Mouse (Mus musculus): ENCODE measurements at regions not wholly inside any gene's neighbourhood (a gene's known extent, or its start where the extent isn't known, plus 50 kb on each side); places are given as distances from the start of the nearest gene placed in this dataset.
A peak's percentile ranks its signal among the peaks of the same experiment; 100 is the strongest.

- 76% methylated on average over 2 of the region's 2 CpGs for WGBS
- no peak for ATAC-seq (ENCODE audit: insufficient number of reproducible peaks, low FRiP score)
- no peaks in the 10 kb centered on the region for H3K4me1 ChIP-seq (replicated peaks)
- H3K27ac ChIP-seq (ENCODE audit: poor library complexity, severe bottlenecking): no peak overlapping the region
- no peak overlapping the region for H3K4me2 ChIP-seq
- H3K9me3 ChIP-seq (replicated peaks): no peaks in the 10 kb centered on the region
- H3K27me3 ChIP-seq (replicated peaks): no peaks in the 10 kb centered on the region
- no peaks in the 10 kb centered on the region for H3K36me3 ChIP-seq
- no peak overlapping the region for H3K4me3 ChIP-seq
- H3K9ac ChIP-seq: no peak overlapping the region
These were observed 164.1 kb upstream of the Lcorl start for GRCm38 (mm10) chr5:46021398-46022046.

GRCm38 (mm10) chr5:46020175-46020574, 162.8 kb upstream of the Lcorl start:
- H3K27me3 ChIP-seq (replicated peaks): no peaks in the 10 kb centered on the region
- H3K9ac ChIP-seq: no peak overlapping the region
- no peak overlapping the region for H3K4me3 ChIP-seq
- no peaks in the 10 kb centered on the region for H3K4me1 ChIP-seq (replicated peaks)
- WGBS: 85% methylated on average over 4 of the region's 4 CpGs
- H3K9me3 ChIP-seq (replicated peaks): no peaks in the 10 kb centered on the region
- no peak for ATAC-seq (ENCODE audit: insufficient number of reproducible peaks, low FRiP score)
- no peaks in the 10 kb centered on the region for H3K36me3 ChIP-seq
- H3K27ac ChIP-seq (ENCODE audit: poor library complexity, severe bottlenecking): no peak overlapping the region
- no peak overlapping the region for H3K4me2 ChIP-seq

- no peak overlapping the region for H3K9ac ChIP-seq
- H3K27ac ChIP-seq (ENCODE audit: poor library complexity, severe bottlenecking): no peak overlapping the region
- H3K9me3 ChIP-seq (replicated peaks): no peaks in the 10 kb centered on the region; the same call in 1 of the 2 replicates
- H3K4me1 ChIP-seq (replicated peaks): no peaks in the 10 kb centered on the region
- 75% methylated on average over 9 of the region's 9 CpGs for WGBS
- H3K4me2 ChIP-seq: no peak overlapping the region
- H3K36me3 ChIP-seq: no peaks in the 10 kb centered on the region
- H3K4me3 ChIP-seq: no peak overlapping the region
- no peak for ATAC-seq (ENCODE audit: insufficient number of reproducible peaks, low FRiP score)
- H3K27me3 ChIP-seq (replicated peaks): no peaks in the 10 kb centered on the region
These were observed 150.0 kb upstream of the Lcorl start for GRCm38 (mm10) chr5:46007446-46007845.

- WGBS: 73% methylated on average over 2 of the region's 2 CpGs
- Histone ChIP-seq H3K4me3 (no peak overlapping the region), H3K4me1 (replicated peaks) (no peaks in the 10 kb centered on the region), H3K27ac (ENCODE audit: poor library complexity, severe bottlenecking) (no peak overlapping the region), H3K4me2 (no peak overlapping the region), H3K9me3 (replicated peaks) (no peaks in the 10 kb centered on the region; the same call in 1 of the 2 replicates), H3K36me3 (no peaks in the 10 kb centered on the region), H3K27me3 (replicated peaks) (no peaks in the 10 kb centered on the region), H3K9ac (no peak overlapping the region)
- ATAC-seq (ENCODE audit: insufficient number of reproducible peaks, low FRiP score): no peak
These were observed 149.3 kb upstream of the Lcorl start for GRCm38 (mm10) chr5:46006691-46007090.

DNA sequence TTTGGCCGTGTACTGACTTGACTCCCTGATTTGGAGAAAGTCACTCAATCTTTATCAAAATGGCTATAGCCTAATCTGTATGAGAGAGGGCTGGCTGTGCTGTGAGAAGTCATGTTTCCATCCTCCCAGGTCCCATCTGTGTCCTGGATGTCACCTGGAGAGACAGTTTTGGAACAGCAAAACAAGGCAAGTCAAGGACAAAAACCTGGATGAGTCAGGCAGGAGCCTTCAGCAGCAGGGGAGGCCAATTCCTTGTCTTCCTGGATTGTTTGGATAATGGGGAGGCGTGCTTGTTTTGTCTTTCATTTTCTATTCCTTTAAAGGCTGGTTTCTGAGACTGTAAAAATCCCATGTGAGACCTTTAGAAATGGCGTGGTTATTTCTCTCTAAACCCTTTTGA, 148.8 kb upstream of the Lcorl start:
- ATAC-seq (ENCODE audit: insufficient number of reproducible peaks, low FRiP score): no peak
- Histone ChIP-seq H3K36me3 (no peaks in the 10 kb centered on the region), H3K27me3 (replicated peaks) (no peaks in the 10 kb centered on the region), H3K4me3 (no peak overlapping the region), H3K27ac (ENCODE audit: poor library complexity, severe bottlenecking) (no peak overlapping the region), H3K4me2 (no peak overlapping the region), H3K9me3 (replicated peaks) (no peaks in the 10 kb centered on the region; the same call in 1 of the 2 replicates), H3K9ac (no peak overlapping the region), H3K4me1 (replicated peaks) (no peaks in the 10 kb centered on the region)
- WGBS: 73% methylated on average over 3 of the region's 3 CpGs

DNA sequence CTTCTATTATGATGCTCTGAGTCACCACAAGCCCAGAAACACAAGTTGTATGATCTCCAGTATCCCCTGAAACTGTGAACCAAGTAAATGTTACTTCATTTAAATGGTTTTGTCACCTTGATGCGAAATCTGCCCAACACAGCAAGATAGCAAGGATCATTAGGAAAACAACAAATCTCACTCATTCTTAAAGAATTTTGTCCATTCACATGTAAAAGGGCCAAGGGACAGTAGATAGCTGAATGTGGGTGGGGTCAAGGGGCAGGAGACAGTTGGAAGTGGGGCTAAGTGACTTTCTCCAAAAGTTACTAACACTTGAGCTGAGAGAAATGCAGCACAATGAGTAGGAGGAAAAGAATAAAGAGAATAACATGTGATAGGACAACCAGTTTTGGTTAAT, 148.2 kb upstream of the Lcorl start:
- ATAC-seq (ENCODE audit: insufficient number of reproducible peaks, low FRiP score): no peak
- no peaks in the 10 kb centered on the region; the same call in 1 of the 2 replicates for H3K9me3 ChIP-seq (replicated peaks)
- H3K4me1 ChIP-seq (replicated peaks): no peaks in the 10 kb centered on the region
- H3K9ac ChIP-seq: no peak overlapping the region
- H3K27ac ChIP-seq (ENCODE audit: poor library complexity, severe bottlenecking): no peak overlapping the region
- H3K4me3 ChIP-seq: no peak overlapping the region
- H3K27me3 ChIP-seq (replicated peaks): no peaks in the 10 kb centered on the region
- WGBS: 79% methylated on average over 1 of the region's 1 CpGs
- no peaks in the 10 kb centered on the region for H3K36me3 ChIP-seq
- no peak overlapping the region for H3K4me2 ChIP-seq

DNA sequence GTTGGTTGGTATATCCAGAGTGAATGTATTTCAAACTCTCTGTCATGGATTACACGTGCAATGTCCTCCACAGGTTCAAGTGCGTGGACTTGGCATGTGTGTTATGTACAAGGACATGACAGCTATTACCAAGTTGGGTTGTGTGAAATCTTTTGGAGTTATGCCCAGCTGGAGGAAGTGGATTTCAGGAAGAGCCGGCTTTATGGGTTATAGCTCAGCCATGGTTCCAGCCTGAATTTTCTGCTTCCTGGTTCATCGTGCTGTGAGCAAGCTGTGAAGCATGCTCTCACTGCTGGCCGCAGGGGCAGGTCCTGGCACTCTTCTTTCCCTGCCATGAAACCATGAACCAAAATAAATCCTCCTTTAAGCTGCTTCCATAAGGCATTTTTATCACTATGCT, 144.6 kb upstream of the Lcorl start:
- WGBS: 74% methylated on average over 5 of the region's 5 CpGs
- Histone ChIP-seq H3K4me3 (no peak overlapping the region), H3K27me3 (replicated peaks) (no peaks in the 10 kb centered on the region)

GRCm38 (mm10) chr5:45957766-45958165, 100.4 kb upstream of the Lcorl start:
- Histone ChIP-seq H3K4me3 (no peak overlapping the region), H3K9ac (no peak overlapping the region), H3K27me3 (replicated peaks) (no peaks in the 10 kb centered on the region), H3K27ac (ENCODE audit: poor library complexity, severe bottlenecking) (no peak overlapping the region), H3K9me3 (replicated peaks) (no peaks in the 10 kb centered on the region), H3K4me1 (replicated peaks) (no peaks in the 10 kb centered on the region; the same call in 1 of the 2 replicates), H3K36me3 (no peaks in the 10 kb centered on the region), H3K4me2 (no peak overlapping the region)
- 83% methylated on average over 2 of the region's 2 CpGs for WGBS
- ATAC-seq (ENCODE audit: insufficient number of reproducible peaks, low FRiP score): no peak

More for the DNA sequence above, 144.6 kb upstream of the Lcorl start:
- no peaks in the 10 kb centered on the region for H3K36me3 ChIP-seq
- H3K4me2 ChIP-seq: no peak overlapping the region
- H3K4me1 ChIP-seq (replicated peaks): no peaks in the 10 kb centered on the region
- no peak for ATAC-seq (ENCODE audit: insufficient number of reproducible peaks, low FRiP score)
- no peak overlapping the region for H3K27ac ChIP-seq (ENCODE audit: poor library complexity, severe bottlenecking)
- H3K9ac ChIP-seq: no peak overlapping the region
- no peaks in the 10 kb centered on the region for H3K9me3 ChIP-seq (replicated peaks)

GRCm38 (mm10) chr5:45943970-45944369, 86.6 kb upstream of the Lcorl start:
- WGBS: 84% methylated on average over 3 of the region's 3 CpGs
- no peak overlapping the region for H3K4me2 ChIP-seq
- no peak for ATAC-seq (ENCODE audit: insufficient number of reproducible peaks, low FRiP score)

GRCm38 (mm10) chr5:45932970-45933369, 75.6 kb upstream of the Lcorl start:
- WGBS: 76% methylated on average over 4 of the region's 4 CpGs
- no peak for ATAC-seq (ENCODE audit: insufficient number of reproducible peaks, low FRiP score)
- H3K4me2 ChIP-seq: no peak overlapping the region

More at GRCm38 (mm10) chr5:45943970-45944369, 86.6 kb upstream of the Lcorl start:
- Histone ChIP-seq H3K4me1 (replicated peaks) (no peaks in the 10 kb centered on the region), H3K36me3 (no peaks in the 10 kb centered on the region), H3K9me3 (replicated peaks) (no peaks in the 10 kb centered on the region), H3K9ac (no peak overlapping the region), H3K27me3 (replicated peaks) (no peaks in the 10 kb centered on the region), H3K27ac (ENCODE audit: poor library complexity, severe bottlenecking) (no peak overlapping the region), H3K4me3 (no peak overlapping the region)

DNA sequence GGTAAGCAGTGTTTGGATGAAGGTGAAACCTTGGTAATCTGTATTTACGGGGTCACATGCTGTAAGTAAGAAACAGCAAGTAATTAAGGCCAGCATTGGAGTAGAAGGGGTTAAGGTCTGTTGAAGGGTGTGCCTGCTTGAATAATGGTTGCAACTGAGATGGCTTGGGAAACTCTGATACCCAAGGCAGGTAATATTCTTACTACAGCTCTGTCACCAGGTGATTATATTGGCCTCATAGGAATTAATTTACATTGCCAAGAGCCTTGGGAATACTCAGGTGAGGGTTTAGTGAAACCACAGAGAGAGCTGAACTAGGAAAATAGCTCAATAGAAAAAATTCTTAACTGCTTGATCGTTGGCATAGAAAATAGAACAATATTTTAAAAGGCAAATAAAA, 73.8 kb upstream of the Lcorl start:
- Histone ChIP-seq H3K9me3 (replicated peaks) (no peaks in the 10 kb centered on the region), H3K36me3 (no peaks in the 10 kb centered on the region), H3K4me3 (no peak overlapping the region), H3K9ac (no peak overlapping the region), H3K4me2 (no peak overlapping the region), H3K27me3 (replicated peaks) (no peaks in the 10 kb centered on the region), H3K27ac (ENCODE audit: poor library complexity, severe bottlenecking) (no peak overlapping the region), H3K4me1 (replicated peaks) (no peaks in the 10 kb centered on the region)
- WGBS: 74% methylated on average over 2 of the region's 2 CpGs
- ATAC-seq (ENCODE audit: insufficient number of reproducible peaks, low FRiP score): no peak

More at GRCm38 (mm10) chr5:45932970-45933369, 75.6 kb upstream of the Lcorl start:
- no peaks in the 10 kb centered on the region for H3K36me3 ChIP-seq
- H3K4me3 ChIP-seq: no peak overlapping the region
- no peaks in the 10 kb centered on the region for H3K4me1 ChIP-seq (replicated peaks)
- no peak overlapping the region for H3K27ac ChIP-seq (ENCODE audit: poor library complexity, severe bottlenecking)
- H3K9me3 ChIP-seq (replicated peaks): no peaks in the 10 kb centered on the region
- no peaks in the 10 kb centered on the region for H3K27me3 ChIP-seq (replicated peaks)
- no peak overlapping the region for H3K9ac ChIP-seq

DNA sequence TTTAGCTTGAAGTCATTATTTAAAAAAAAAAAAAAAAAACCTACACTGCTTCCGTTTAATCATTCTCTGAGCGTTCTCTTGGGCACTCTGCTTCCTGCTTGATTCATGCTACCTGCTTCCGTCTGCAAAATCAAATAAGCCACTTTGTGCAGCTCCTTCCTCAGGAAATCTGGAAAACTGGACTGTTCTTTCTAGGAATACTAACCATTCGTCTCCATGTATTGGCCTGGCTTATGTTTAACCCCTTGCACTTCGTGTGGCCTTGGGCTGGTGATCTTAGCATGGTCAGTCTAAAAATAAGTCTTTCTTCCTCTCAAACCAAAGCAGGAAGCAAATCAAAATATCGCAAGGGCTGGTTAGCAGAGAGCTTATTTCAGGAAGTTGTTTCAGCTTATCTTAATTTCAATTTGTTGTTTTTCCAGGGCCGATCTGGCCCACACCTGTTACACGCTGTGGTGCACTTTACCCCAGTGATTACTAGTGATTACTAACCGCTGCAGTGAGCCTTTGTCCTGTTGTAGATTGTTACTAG, 68.5 kb upstream of the Lcorl start:
- Histone ChIP-seq H3K36me3 (no peaks in the 10 kb centered on the region), H3K4me1 (replicated peaks) (no peaks in the 10 kb centered on the region), H3K4me2 (peak overlapping the region; percentile 6; the same call in 1 of the 2 replicates), H3K27ac (ENCODE audit: poor library complexity, severe bottlenecking) (no peak overlapping the region), H3K27me3 (replicated peaks) (no peaks in the 10 kb centered on the region), H3K4me3 (no peak overlapping the region), H3K9ac (no peak overlapping the region), H3K9me3 (replicated peaks) (no peaks in the 10 kb centered on the region)
- WGBS: 44% methylated on average over 9 of the region's 9 CpGs
- ATAC-seq (ENCODE audit: insufficient number of reproducible peaks, low FRiP score): no peak

Data from heart, embryonic 12.5 days (tissue).